Mouse (Mus musculus) heart, postnatal 0 days (tissue): ENCODE measurements around the gene Frrs1l. TPM values are rescaled to one million over a fixed set of nuclear protein-coding genes. Genes with fewer than 3 reads are reported as not detected.

Experiments
- ATAC-seq: fragments of 200-750 bp; cut with Nextera tagmentation; 2 replicates; pipeline ENCODE4 v1.8.0; 2017; ENCODE audit warnings: low read depth, moderate number of reproducible peaks, moderate library complexity; ENCODE audit not compliant: insufficient read depth
- DNase-seq: peaks from one replicate; pipeline ENCODE4 v3.0.0-alpha.2; 2016; ENCODE audit warnings: low spot score
- H3K27ac ChIP-seq: fragments of 300-500 bp; sonication (generic); 2 replicates; pipeline ENCODE4 v1.5.1; 2014; ENCODE audit warnings: low read depth, mild to moderate bottlenecking
- H3K27me3 ChIP-seq: fragments of 300-500 bp; sonication (generic); 2 replicates; pipeline ENCODE4 v1.6.1; 2014; ENCODE audit warnings: low read length, mixed read lengths; ENCODE audit not compliant: control insufficient read depth, insufficient read depth
- H3K36me3 ChIP-seq: fragments of 300-500 bp; sonication (generic); replicated peaks from 2 replicates; pipeline ENCODE4 v1.6.1; 2014; ENCODE audit warnings: low read length, mixed read lengths; ENCODE audit not compliant: control insufficient read depth, insufficient read depth
- H3K4me1 ChIP-seq: fragments of 300-500 bp; sonication (generic); 2 replicates; pipeline ENCODE4 v1.6.1; 2014; ENCODE audit warnings: antibody characterized with exemption; ENCODE audit not compliant: control insufficient read depth, insufficient read depth
- H3K4me2 ChIP-seq: fragments of 300-500 bp; sonication (generic); 2 replicates; pipeline ENCODE4 v1.6.1; 2014; ENCODE audit warnings: low read depth, mild to moderate bottlenecking, low read length, moderate library complexity
- H3K4me3 ChIP-seq: fragments of 300-500 bp; sonication (generic); 2 replicates; pipeline ENCODE4 v1.5.1; 2014; ENCODE audit warnings: low read depth, low read length
- H3K9ac ChIP-seq: fragments of 300-500 bp; sonication (generic); replicated peaks from 2 replicates; pipeline ENCODE4 v1.6.1; 2014; ENCODE audit warnings: low read depth, low read length, mixed read lengths
- H3K9me3 ChIP-seq: fragments of 300-500 bp; sonication (generic); replicated peaks from 2 replicates; pipeline ENCODE4 v1.6.1; 2016; ENCODE audit warnings: low read length; ENCODE audit not compliant: control insufficient read depth
- CTCF ChIP-seq: IDR thresholded peaks from 2 replicates; pipeline ENCODE4 v1.5.1; 2016; ENCODE audit warnings: antibody characterized with exemption, control low read depth, low read depth
- EP300 ChIP-seq: IDR thresholded peaks from 2 replicates; pipeline ENCODE4 v1.6.1; 2016; ENCODE audit warnings: antibody characterized with exemption, low read depth
- WGBS: fragments of 180-500 bp; shearing (Covaris S2); extraction: QIAGEN DNeasy Blood & Tissue Kit; methylation state at CpG from one replicate; pipeline ENCODE4 v1.1.7; 2014; 5-methylcytosine and 5-hydroxymethylcytosine counted together
- polyA plus RNA-seq: library from polyadenylated mRNA; unstranded; fragments of >200 nt; fragmentation: Nextera tagmentation; extraction: Ambion mirVana; gene quantifications from 2 replicates; pipeline ENCODE4 v1.2.1, GENCODE M21; 2015
- total RNA-seq: library from RNA; depleted of rRNA; stranded (reverse); fragments of >200 nt; gene quantifications from 2 replicates; pipeline ENCODE4 v1.2.3, GENCODE M21; 2014; ENCODE audit warnings: low replicate concordance

Gene Frrs1l
- total and polyA plus RNA-seq, 2 experiments from 2014 or later: not detected

DNA sequence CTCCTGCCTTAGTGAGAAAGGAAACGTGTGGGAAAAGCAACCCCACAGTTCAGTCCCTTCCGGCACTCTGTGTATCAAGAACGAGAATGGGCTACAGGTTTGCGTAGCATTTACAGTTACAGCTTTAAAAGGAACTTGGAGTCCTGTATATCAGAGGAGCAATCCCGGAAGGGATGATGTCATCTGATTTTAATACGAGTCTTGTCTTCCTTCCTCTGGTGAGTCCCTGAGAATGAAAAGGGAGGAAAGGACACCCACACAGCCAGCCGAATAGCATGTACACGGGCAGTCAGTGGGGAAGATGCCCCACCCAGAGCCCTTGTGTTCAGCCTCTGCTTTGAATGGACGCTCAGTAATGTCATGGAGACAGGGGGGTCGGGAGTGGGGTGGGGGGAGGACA lies 37.8 kb upstream of the Frrs1l start:
- H3K9me3 ChIP-seq: no peaks in the 10 kb centered on the region
- H3K9ac ChIP-seq: no peak overlapping the region
- DNase-seq (peak; percentile 9), ATAC-seq (no peak)
- TF ChIP-seq EP300 (no peak), CTCF (no peak)
- no peaks in the 10 kb centered on the region for H3K36me3 ChIP-seq
- no peaks in the 10 kb centered on the region for H3K27me3 ChIP-seq
- H3K27ac ChIP-seq: no peak overlapping the region
- no peaks in the 10 kb centered on the region for H3K4me1 ChIP-seq
- WGBS: 41% methylated on average over 10 of the region's 10 CpGs
- H3K4me2 ChIP-seq: no peak overlapping the region
- no peak overlapping the region for H3K4me3 ChIP-seq

DNA sequence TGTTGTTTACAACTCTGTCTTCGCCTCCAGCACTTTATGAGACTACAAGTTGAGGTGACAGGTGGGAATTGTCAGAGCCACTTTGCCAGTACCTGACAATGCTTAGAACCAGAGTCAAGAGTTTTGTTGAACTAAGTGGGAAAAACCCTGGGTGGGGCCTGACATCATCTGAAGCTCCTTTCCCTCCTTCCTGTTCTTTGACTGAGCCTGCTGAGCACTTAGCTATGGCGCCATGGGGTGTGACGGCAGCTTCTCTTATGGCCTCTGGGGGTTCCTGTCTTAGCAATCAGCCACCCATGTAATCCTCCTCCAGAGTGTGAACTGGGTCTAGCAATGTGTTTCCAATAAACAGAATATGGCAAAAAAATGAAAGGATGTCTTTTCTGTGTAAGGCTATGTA lies 33.3 kb upstream of the Frrs1l start:
- ATAC-seq (no peak), DNase-seq (no peak)
- Histone ChIP-seq H3K36me3 (no peaks in the 10 kb centered on the region), H3K4me3 (no peak overlapping the region), H3K9me3 (no peaks in the 10 kb centered on the region), H3K4me1 (no peaks in the 10 kb centered on the region), H3K4me2 (no peak overlapping the region), H3K9ac (no peak overlapping the region), H3K27me3 (no peaks in the 10 kb centered on the region), H3K27ac (no peak overlapping the region)
- WGBS: 82% methylated on average over 3 of the region's 3 CpGs
- no peak for TF ChIP-seq EP300
- TF ChIP-seq CTCF: no peak

DNA sequence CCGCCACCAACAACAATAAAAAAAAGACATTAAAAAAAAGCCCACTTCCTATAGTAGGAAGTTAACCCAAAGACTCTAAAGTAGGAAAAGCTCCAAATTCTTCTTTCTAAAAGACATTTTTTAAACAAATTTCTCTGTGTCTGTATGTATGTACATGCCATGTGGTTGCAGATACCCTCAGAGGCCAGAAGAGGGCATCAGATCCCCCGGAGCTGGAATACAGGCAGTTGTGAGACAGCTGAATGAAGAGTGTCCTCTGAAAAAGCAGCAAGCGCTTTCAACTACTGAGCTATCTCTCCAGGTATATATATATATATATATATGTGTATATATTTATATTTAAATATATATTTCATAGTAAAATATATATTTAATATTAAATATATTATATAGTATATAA lies 31.1 kb upstream of the Frrs1l start:
- WGBS: 90% methylated on average over 3 of the region's 3 CpGs
- H3K27me3 ChIP-seq: no peaks in the 10 kb centered on the region
- ATAC-seq (no peak), DNase-seq (no peak)
- no peaks in the 10 kb centered on the region for H3K36me3 ChIP-seq
- no peak overlapping the region for H3K4me3 ChIP-seq
- H3K27ac ChIP-seq: no peak overlapping the region
- TF ChIP-seq CTCF: no peak
- TF ChIP-seq EP300: no peak
- no peak overlapping the region for H3K9ac ChIP-seq
- no peaks in the 10 kb centered on the region for H3K9me3 ChIP-seq
- H3K4me1 ChIP-seq: no peaks in the 10 kb centered on the region
- H3K4me2 ChIP-seq: no peak overlapping the region

DNA sequence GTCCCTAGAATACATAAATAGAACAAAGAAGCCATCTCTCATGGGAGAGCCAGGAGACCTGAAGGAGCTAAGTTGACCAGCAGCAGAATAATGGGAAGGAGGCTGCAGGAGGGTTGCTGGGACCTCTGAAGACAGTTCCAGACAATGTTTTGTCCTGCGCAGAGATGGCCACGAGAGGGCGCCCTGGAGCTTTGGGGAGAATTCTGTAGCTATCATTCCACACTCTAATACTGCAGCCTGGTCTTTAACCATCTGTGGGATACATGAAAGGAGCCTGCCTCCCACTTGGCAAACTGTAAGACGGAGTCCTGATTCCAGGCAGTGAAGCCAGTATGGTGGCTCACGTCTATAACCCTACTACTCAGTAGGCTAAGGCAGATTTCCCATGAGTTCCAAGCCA lies 27.0 kb upstream of the Frrs1l start:
- WGBS: 30% methylated on average over 5 of the region's 5 CpGs

DNA sequence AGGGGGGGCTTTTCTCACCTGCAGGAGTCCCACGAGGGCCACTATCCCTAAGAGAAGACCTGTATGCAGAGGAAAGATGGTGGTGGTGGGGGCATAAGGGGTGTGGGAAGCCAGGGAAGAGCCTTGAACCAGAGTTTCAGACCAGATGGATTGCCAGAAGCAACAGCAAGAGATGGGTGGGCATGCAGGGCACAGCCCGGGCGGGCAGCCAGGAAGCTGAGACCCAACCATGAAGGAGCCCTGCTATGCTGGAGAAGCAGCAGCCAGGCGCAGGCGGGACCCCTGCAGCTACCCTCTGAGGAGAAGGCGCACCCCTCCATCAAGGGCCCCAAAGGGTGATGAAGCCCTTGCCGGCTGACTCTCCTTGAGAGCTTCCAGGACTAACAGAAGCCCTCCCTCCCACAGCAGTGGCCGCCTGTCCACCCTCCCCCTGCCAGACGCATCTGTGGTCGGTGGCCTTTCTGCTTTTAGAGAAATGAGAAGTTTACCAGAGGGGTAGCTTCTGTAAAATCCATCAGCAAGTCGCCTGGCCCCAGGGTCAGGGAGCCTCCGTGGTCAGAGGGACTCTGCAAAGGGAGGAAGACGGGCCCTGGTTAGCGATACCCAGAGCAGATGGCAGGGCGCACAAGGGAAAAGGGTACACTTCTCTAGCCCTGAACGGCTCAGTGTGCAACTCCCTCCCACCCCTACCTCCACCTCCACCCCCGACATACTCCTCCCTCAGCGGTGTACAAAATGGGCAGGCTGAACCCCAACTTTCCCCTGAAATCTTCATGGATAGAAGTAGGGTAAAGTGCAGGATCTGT lies 26.4 kb upstream of the Frrs1l start:
- H3K27ac ChIP-seq: no peak overlapping the region
- WGBS: 50% methylated on average over 18 of the region's 18 CpGs
- DNase-seq (no peak), ATAC-seq (no peak)
- TF ChIP-seq EP300 (no peak), CTCF (no peak)
- H3K4me3 ChIP-seq: no peak overlapping the region
- no peaks in the 10 kb centered on the region for H3K9me3 ChIP-seq
- no peak overlapping the region for H3K9ac ChIP-seq
- no peaks in the 10 kb centered on the region for H3K36me3 ChIP-seq
- H3K4me1 ChIP-seq: no peaks in the 10 kb centered on the region
- no peaks in the 10 kb centered on the region for H3K27me3 ChIP-seq
- H3K4me2 ChIP-seq: no peak overlapping the region

More for the DNA sequence above, 27.0 kb upstream of the Frrs1l start:
- DNase-seq: peak; percentile 26
- TF ChIP-seq CTCF (peak; percentile 78), EP300 (no peak)
- Histone ChIP-seq H3K9ac (no peak overlapping the region), H3K4me2 (no peak overlapping the region), H3K36me3 (no peaks in the 10 kb centered on the region), H3K4me1 (no peaks in the 10 kb centered on the region), H3K9me3 (no peaks in the 10 kb centered on the region), H3K27ac (no peak overlapping the region), H3K27me3 (no peaks in the 10 kb centered on the region), H3K4me3 (no peak overlapping the region)
- 0 out of 2 replicates have a peak, but pooled peaks have one; percentile 44 for ATAC-seq

DNA sequence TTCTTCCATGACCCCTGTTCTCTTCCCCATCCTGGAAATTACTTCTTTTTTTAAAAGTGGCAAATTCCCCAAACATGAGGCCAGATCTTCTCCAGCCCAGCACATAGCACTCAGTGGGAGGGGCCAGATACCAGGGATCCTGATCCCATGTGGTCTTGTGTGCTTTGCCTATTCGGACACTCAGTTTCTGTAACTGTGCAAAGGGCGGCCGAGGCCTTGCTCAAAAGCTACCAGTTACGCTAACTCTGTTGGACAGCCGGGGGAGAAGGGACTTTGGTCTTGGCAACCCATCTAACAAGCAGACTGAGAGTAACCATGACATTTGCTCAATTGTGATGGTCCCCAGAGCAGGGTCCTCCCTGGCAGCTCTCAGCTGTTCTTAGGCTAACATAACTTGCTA lies 24.8 kb upstream of the Frrs1l start:
- Histone ChIP-seq H3K27me3 (0 out of 2 replicates have a peak, but pooled peaks cover 2% of the 10 kb centered on the region), H3K9ac (no peak overlapping the region), H3K27ac (no peak overlapping the region), H3K36me3 (no peaks in the 10 kb centered on the region), H3K4me2 (no peak overlapping the region), H3K4me1 (no peaks in the 10 kb centered on the region), H3K4me3 (no peak overlapping the region), H3K9me3 (no peaks in the 10 kb centered on the region)
- TF ChIP-seq EP300 (no peak), CTCF (no peak)
- DNase-seq (no peak), ATAC-seq (no peak)
- WGBS: 91% methylated on average over 5 of the region's 5 CpGs
